Mouse (Mus musculus) heart, adult 2 months (tissue): ENCODE measurements around the gene Bcar3. TPM values are rescaled to one million over a fixed set of nuclear protein-coding genes. Genes with fewer than 3 reads are reported as not detected.

Source experiments
- DNase-seq, 2 experiments: peaks; one replicate each; pipeline ENCODE4 v3.0.0; 2021
- H3K27ac ChIP-seq: fragments of 200-600 bp; 2 replicates; pipeline ENCODE4 v1.8.1; 2022
- H3K27me3 ChIP-seq: fragments of 200-500 bp; 2 replicates; pipeline ENCODE4 v1.6.1; 2012; ENCODE audit warnings: mild to moderate bottlenecking, low read length, inconsistent platforms, mixed read lengths; ENCODE audit not compliant: control insufficient read depth, insufficient read depth
- H3K36me3 ChIP-seq: fragments of 200-500 bp; 2 replicates; pipeline ENCODE4 v1.6.1; 2012; ENCODE audit warnings: low read length, inconsistent platforms; ENCODE audit not compliant: control insufficient read depth, insufficient read depth
- H3K4me1 ChIP-seq: fragments of 200-500 bp; 2 replicates; pipeline ENCODE4 v1.6.1; 2011; ENCODE audit warnings: low read length; ENCODE audit not compliant: control insufficient read depth, insufficient read depth
- H3K4me3 ChIP-seq: fragments of 200-600 bp; 2 replicates; pipeline ENCODE4 v1.8.1; 2022
- H3K79me2 ChIP-seq: fragments of 200-500 bp; replicated peaks from 2 replicates; pipeline ENCODE4 v1.6.1; 2012; ENCODE audit warnings: mild to moderate bottlenecking, inconsistent platforms, low read length, moderate library complexity, mixed read lengths; ENCODE audit not compliant: control insufficient read depth, insufficient read depth
- H3K9ac ChIP-seq: fragments of 200-500 bp; 2 replicates; pipeline ENCODE4 v1.6.1; 2012; ENCODE audit warnings: low read depth, mild to moderate bottlenecking, control low read depth, inconsistent platforms, low read length, mixed read lengths
- CTCF ChIP-seq: fragments of 200-600 bp; IDR thresholded peaks from 2 replicates; pipeline ENCODE4 v1.8.1; 2022; ENCODE audit warnings: antibody characterized with exemption, mild to moderate bottlenecking, moderate library complexity
- EP300 ChIP-seq: fragments of 200-500 bp; IDR thresholded peaks from 2 replicates; pipeline ENCODE4 v1.6.1; 2011; ENCODE audit warnings: low read depth, low read length, control low read depth; ENCODE audit not compliant: insufficient read depth
- POLR2A ChIP-seq: fragments of 200-500 bp; IDR thresholded peaks from 2 replicates; pipeline ENCODE4 v1.6.1; 2011; ENCODE audit warnings: mild to moderate bottlenecking, low read depth, low read length, control low read depth; ENCODE audit not compliant: insufficient read depth
- WGBS: fragments of 180-500 bp; shearing (Covaris S2); methylation state at CpG from one replicate; pipeline ENCODE4 v1.1.7; 2018; 5-methylcytosine and 5-hydroxymethylcytosine counted together
- intact Hi-C: fragments of 180-260 bp; cut with DNase I; formaldehyde crosslinking; loops from one replicate; pipeline ENCODE4 v1.15.1; 2025
- polyA plus RNA-seq: library from polyadenylated mRNA; depleted of rRNA; stranded (reverse); fragments of >200 nt; gene quantifications from 2 replicates; pipeline ENCODE4 v1.2.3, GENCODE M21; 2012
- total RNA-seq, 2 experiments: library from RNA; stranded (reverse); gene quantifications; 2 replicates each; pipeline ENCODE4 v1.2.3; 2021

Gene Bcar3
- total and polyA plus RNA-seq, 3 experiments = 4.7 to 10.2 (median 7.5) TPM

DNA sequence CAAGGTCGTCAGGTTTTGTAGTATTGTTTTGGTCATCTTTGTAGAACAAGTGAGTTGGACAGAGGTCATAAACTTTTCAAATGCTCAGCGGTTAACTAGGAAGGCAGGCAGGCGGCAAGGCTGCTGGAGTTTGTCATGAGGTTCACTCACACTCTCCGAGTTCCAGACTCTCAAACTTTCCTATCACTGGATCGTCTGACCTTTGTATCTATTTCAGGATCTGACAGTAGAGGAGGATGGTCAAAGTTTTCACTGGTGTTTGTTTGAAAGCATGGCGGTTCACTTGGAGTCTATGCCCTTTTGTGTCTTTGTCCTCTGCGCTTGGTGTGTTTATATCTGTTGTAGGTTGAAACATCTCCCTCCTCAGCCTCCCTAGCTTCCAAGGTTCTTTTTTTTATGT is 127.9 kb downstream of the Bcar3 start:
- no peak for TF ChIP-seq EP300
- TF ChIP-seq CTCF = no peak
- no peak for TF ChIP-seq POLR2A
- H3K4me3 ChIP-seq = no peak overlapping the region
- H3K27me3 ChIP-seq = no peaks in the 10 kb centered on the region
- H3K79me2 ChIP-seq = no peaks in the 10 kb centered on the region
- intact Hi-C loops = loop anchor here (2.0 to 5.0 kb wide), 2 partner anchors 41 to 110 kb away; no protein-coding TSS in a partner anchor
- no peak for DNase-seq
- no peak overlapping the region for H3K9ac ChIP-seq
- H3K4me1 ChIP-seq = 0 out of 2 replicates have a peak, but pooled peaks cover 1% of the 10 kb centered on the region
- H3K27ac ChIP-seq = no peak overlapping the region
- H3K36me3 ChIP-seq = no peaks in the 10 kb centered on the region
- WGBS = 80% methylated on average over 7 of the region's 7 CpGs

DNA sequence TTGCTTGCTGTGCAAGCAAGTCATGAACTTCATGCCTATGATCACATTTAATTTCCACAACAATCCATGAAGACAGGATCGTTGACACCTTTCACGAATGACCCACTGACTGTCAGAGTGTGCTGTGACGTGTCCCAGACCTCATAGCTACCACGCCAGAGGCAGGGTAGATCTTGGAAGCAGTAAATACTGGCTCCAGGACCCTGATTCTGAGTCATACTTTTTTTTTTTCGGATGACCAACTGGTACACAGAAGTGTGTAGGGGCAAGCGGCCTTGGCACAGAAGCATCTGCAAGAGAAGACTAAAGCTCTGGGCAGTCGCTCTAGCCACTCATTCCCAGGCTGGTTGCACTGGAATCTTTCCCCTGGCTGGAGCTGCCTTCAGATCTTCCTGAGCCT is 128.3 kb downstream of the Bcar3 start:
- TF ChIP-seq CTCF (no peak), POLR2A (no peak), EP300 (no peak)
- intact Hi-C loops = loop anchor here (5.0 kb wide), 1 partner anchor 110 kb away; no protein-coding TSS in a partner anchor
- no peaks in the 10 kb centered on the region for H3K36me3 ChIP-seq
- H3K79me2 ChIP-seq = no peaks in the 10 kb centered on the region
- H3K4me3 ChIP-seq = no peak overlapping the region
- H3K4me1 ChIP-seq = 0 out of 2 replicates have a peak, but pooled peaks cover 1% of the 10 kb centered on the region
- no peaks in the 10 kb centered on the region for H3K27me3 ChIP-seq
- 64% methylated on average over 7 of the region's 7 CpGs for WGBS
- H3K9ac ChIP-seq = no peak overlapping the region
- no peak overlapping the region for H3K27ac ChIP-seq
- no peak for DNase-seq

DNA sequence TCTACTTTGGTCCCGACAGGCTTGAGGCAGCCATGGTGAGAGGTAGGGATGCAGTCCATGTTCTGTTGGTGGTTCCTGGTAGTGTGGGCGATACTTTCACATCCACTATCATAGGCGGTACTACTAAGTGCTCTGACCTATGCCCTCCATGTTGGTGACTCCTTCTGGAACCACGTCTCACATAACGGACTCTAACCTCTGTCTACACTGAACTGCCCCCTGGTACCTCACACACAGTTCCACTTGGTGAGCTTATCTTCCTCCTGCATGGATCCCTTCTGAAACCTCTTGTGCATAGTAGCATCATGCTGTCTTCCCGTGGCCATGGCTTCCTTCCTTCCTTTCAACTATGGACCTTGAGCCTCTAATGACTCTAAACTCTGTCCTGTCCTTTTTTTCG is 129.7 kb downstream of the Bcar3 start:
- no peak overlapping the region for H3K4me3 ChIP-seq
- H3K4me1 ChIP-seq = 0 out of 2 replicates have a peak, but pooled peaks cover 1% of the 10 kb centered on the region
- H3K27ac ChIP-seq = no peak overlapping the region
- no peaks in the 10 kb centered on the region for H3K79me2 ChIP-seq
- DNase-seq = no peak
- 80% methylated on average over 7 of the region's 7 CpGs for WGBS
- H3K27me3 ChIP-seq = no peaks in the 10 kb centered on the region
- intact Hi-C loops = loop anchor here (5.0 kb wide), 1 partner anchor 111 kb away; no protein-coding TSS in a partner anchor
- H3K9ac ChIP-seq = no peak overlapping the region
- no peaks in the 10 kb centered on the region for H3K36me3 ChIP-seq
- TF ChIP-seq POLR2A = no peak
- no peak for TF ChIP-seq EP300

DNA sequence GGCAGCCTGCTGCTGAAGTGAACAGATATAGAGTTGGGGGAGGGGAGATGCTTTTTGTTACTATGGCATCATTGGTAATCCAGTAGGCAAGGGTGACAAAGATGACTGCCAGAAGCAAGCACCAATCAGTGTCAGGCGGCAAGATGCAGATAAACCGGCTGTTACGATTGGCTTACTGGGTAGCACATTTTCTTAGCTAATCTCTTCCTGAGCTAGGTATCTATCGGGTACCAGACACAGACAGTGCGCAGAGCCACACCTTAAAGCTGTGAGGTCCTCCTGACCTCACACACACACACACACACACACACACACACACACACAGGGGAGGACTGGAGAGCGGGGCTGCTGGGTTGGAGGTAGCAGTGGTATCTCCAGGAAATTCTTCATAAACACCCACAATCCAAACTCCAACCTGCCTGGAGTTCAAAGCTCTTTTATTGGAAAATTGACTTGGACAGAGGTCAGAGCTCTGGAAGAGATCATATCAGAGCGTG is 134.4 kb downstream of the Bcar3 start:
- H3K79me2 ChIP-seq = no peaks in the 10 kb centered on the region
- intact Hi-C loops = no loop called here
- no peak overlapping the region for H3K4me3 ChIP-seq
- no peak for DNase-seq
- H3K27me3 ChIP-seq = no peaks in the 10 kb centered on the region
- no peak overlapping the region for H3K27ac ChIP-seq
- 91% methylated on average over 7 of the region's 7 CpGs for WGBS
- H3K9ac ChIP-seq = no peak overlapping the region
- peaks cover 17% of the 10 kb centered on the region for H3K4me1 ChIP-seq
- TF ChIP-seq EP300 (no peak), POLR2A (no peak), CTCF (no peak)
- no peaks in the 10 kb centered on the region; the same call in none of the 2 replicates for H3K36me3 ChIP-seq

DNA sequence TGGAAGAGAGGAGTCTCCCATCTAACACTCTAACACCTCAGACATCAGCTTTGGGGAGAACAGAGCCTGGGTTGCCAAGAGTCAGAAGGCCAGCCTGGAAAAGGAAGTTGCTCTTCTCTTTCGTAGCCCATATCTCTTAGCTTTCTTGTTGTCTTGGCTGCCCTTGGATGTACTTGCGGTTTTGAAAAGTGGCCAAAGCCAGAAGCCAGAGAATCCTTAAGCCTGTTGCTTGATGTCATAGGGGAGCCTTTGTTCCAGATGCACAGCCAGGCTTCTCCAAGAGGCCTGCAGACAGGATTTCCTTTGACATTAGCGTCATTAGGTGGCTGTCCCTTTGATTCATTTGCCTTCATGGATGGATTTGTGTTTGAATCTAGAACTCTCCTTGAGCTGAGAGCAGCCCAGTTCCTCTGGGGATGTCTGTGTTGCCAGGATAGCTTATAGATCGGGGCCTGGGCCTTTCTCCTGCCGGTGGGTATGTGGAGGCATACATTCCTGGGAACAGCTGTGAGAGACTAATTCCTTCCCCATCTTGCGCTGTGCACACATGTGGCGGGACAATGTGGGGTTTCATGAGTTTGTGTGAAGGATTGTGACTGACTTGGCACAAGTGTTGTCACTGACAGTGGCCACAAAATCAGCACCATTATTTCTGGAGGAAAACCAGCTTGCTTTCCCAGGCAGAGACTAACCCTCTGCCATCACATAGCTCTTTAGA is 137.0 kb downstream of the Bcar3 start:
- H3K4me3 ChIP-seq = no peak overlapping the region
- peak; percentile 39 to 71 for DNase-seq

DNA sequence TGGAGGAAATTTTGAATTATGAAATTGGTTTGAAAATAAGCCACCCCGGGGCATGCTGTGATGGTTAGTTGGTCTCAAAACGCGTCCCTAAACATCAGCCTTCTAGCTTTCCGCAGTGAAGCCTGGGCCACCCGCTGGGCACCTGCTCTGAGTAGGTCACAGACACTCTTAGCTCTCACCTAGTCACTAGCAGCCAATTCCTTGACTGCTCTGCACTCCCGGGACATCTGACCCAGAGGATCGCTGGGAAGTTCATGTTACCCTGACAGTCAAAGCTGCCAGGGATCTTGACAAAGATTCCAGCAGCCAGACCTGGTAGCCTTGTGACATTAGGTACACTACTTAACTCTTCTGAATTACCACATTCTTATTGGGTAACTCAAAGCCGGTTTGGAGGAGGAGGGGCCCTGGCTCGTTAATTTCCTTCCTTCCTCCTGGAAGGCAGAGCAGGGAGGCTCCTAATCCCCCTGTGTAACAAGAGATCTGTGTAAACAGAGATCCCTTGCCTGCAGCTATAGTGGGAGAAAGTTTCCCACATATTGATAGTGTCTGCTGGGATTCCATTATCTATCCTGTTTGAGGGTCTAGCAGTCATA is 139.0 kb downstream of the Bcar3 start:
- TF ChIP-seq POLR2A (no peak), CTCF (no peak), EP300 (no peak)
- WGBS = 61% methylated on average over 9 of the region's 9 CpGs
- no peak overlapping the region for H3K4me3 ChIP-seq
- no peak overlapping the region for H3K9ac ChIP-seq
- H3K79me2 ChIP-seq = no peaks in the 10 kb centered on the region
- intact Hi-C loops = no loop called here
- no peak overlapping the region for H3K27ac ChIP-seq
- no peaks in the 10 kb centered on the region for H3K27me3 ChIP-seq
- peaks cover 17% of the 10 kb centered on the region for H3K4me1 ChIP-seq
- no peak for DNase-seq
- H3K36me3 ChIP-seq = no peaks in the 10 kb centered on the region; the same call in none of the 2 replicates

More for the DNA sequence above, 137.0 kb downstream of the Bcar3 start:
- Histone ChIP-seq H3K4me1 (peaks cover 17% of the 10 kb centered on the region), H3K9ac (no peak overlapping the region), H3K36me3 (no peaks in the 10 kb centered on the region; the same call in none of the 2 replicates), H3K27ac (no peak overlapping the region), H3K79me2 (no peaks in the 10 kb centered on the region), H3K27me3 (no peaks in the 10 kb centered on the region)
- intact Hi-C loops = no loop called here
- 31% methylated on average over 7 of the region's 7 CpGs for WGBS
- TF ChIP-seq POLR2A (no peak), CTCF (no peak), EP300 (no peak)
